Mouse (Mus musculus): ENCODE measurements around the gene Kcnk3.

DNA sequence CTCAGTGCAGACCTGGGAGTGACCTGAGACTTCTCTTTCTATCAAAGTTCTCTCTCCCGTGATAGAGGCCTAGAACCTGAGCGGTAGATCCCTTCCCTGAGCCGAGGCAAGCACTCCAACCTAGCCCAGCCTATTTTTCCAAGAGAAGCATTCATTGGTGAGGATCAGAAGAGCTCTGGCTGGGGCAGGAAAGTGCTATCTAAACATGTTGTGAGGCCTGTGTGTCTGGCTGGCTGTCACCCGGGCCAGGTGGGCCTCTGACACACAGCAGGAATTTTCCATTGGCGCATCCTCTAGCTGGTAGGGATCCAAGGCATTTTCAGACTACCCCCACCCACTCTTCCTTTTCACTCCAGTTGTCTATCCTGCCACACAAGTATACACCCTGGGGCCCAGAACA lies 16.1 kb upstream of the Kcnk3 start:
- TF ChIP-seq EP300 (IDR thresholded peaks at IDR 0.05; ENCODE audit: low read depth), result no peak
- TF ChIP-seq CTCF (IDR thresholded peaks at IDR 0.05; ENCODE audit: low read depth), result no peak
